Mouse (Mus musculus) liver, adult 2 months (tissue): ENCODE data around the gene Cks1b. TPM values are rescaled to one million over a fixed set of nuclear protein-coding genes. Genes with fewer than 3 reads are reported as not detected.
A peak's percentile ranks its signal among the peaks of the same experiment; 100 is the strongest.

Experiments used
- DNase-seq: peaks from one replicate; pipeline ENCODE4 v3.0.0-alpha.2; 2011; ENCODE audit warnings: low read depth, low spot score; ENCODE audit errors: extremely low read depth
- H3K27ac ChIP-seq: fragments of 200-500 bp; replicated peaks from 2 replicates; pipeline ENCODE4 v1.5.1; 2012; ENCODE audit warnings: low read depth, mild to moderate bottlenecking, control low read depth, inconsistent platforms, low read length; ENCODE audit not compliant: insufficient read depth
- H3K27me3 ChIP-seq: fragments of 200-500 bp; 2 replicates; pipeline ENCODE4 v1.6.1; 2012; ENCODE audit warnings: mild to moderate bottlenecking, moderate library complexity, low read length, inconsistent platforms; ENCODE audit not compliant: control insufficient read depth, insufficient read depth
- H3K36me3 ChIP-seq: fragments of 200-500 bp; 2 replicates; pipeline ENCODE4 v1.6.1; 2012; ENCODE audit warnings: low read length, inconsistent platforms; ENCODE audit not compliant: control insufficient read depth, insufficient read depth
- H3K4me1 ChIP-seq: fragments of 200-500 bp; 2 replicates; pipeline ENCODE4 v1.6.1; 2011; ENCODE audit warnings: low read length; ENCODE audit not compliant: control insufficient read depth, insufficient read depth
- H3K4me3 ChIP-seq: fragments of 200-500 bp; 2 replicates; pipeline ENCODE4 v1.5.1; 2011; ENCODE audit warnings: low read depth, mild to moderate bottlenecking, control low read depth, low read length, moderate library complexity; ENCODE audit not compliant: insufficient read depth
- H3K79me2 ChIP-seq: fragments of 200-500 bp; 2 replicates; pipeline ENCODE4 v1.6.1; 2012; ENCODE audit warnings: inconsistent platforms, mild to moderate bottlenecking, low read length, moderate library complexity; ENCODE audit not compliant: control insufficient read depth, insufficient read depth
- H3K9ac ChIP-seq: fragments of 200-500 bp; 2 replicates; pipeline ENCODE4 v1.6.1; 2012; ENCODE audit warnings: low read depth, mild to moderate bottlenecking, control low read depth, inconsistent platforms, low read length
- CTCF ChIP-seq: fragments of 200-500 bp; IDR thresholded peaks from 2 replicates; pipeline ENCODE4 v1.5.1; 2011; ENCODE audit warnings: low read depth, low read length, control low read depth
- POLR2A ChIP-seq: fragments of 200-500 bp; IDR thresholded peaks from 2 replicates; pipeline ENCODE4 v1.6.1; 2011; ENCODE audit warnings: low read length, control low read depth; ENCODE audit not compliant: insufficient read depth; ENCODE audit errors: extremely low read depth
- WGBS: fragments of 180-500 bp; shearing (Covaris S2); methylation state at CpG from one replicate; pipeline ENCODE4 v1.1.7; 2018; 5-methylcytosine and 5-hydroxymethylcytosine counted together
- polyA plus RNA-seq: library from polyadenylated mRNA; depleted of rRNA; stranded (reverse); fragments of >200 nt; gene quantifications from 2 replicates; pipeline ENCODE4 v1.2.3, GENCODE M21; 2012
- total RNA-seq: library from RNA; depleted of rRNA; stranded (reverse); fragments of >200 nt; gene quantifications from 2 replicates; pipeline ENCODE4 v1.2.3, GENCODE M21; 2014

Cks1b gene
- total and polyA plus RNA-seq, 2 experiments: 3.0 to 11.0 TPM

GRCm38 (mm10) chr3:89419571-89419970, 1.4 kb upstream of the Cks1b start:
- H3K36me3 ChIP-seq: peaks cover 7% of the 10 kb centered on the region
- peaks cover 11% of the 10 kb centered on the region for H3K4me1 ChIP-seq
- WGBS: 3% methylated on average over 9 of the region's 9 CpGs
- peak overlapping the region; percentile 81 for H3K9ac ChIP-seq
- TF ChIP-seq CTCF (no peak), POLR2A (peak; percentile 51; the same call in 1 of the 2 replicates)
- peaks cover 8% of the 10 kb centered on the region; the same call in 1 of the 2 replicates for H3K79me2 ChIP-seq
- peak overlapping the region; percentile 73 for H3K4me3 ChIP-seq
- no peaks in the 10 kb centered on the region for H3K27me3 ChIP-seq
- DNase-seq: peak; percentile 82
- peak overlapping the region; percentile 99 for H3K27ac ChIP-seq

DNA sequence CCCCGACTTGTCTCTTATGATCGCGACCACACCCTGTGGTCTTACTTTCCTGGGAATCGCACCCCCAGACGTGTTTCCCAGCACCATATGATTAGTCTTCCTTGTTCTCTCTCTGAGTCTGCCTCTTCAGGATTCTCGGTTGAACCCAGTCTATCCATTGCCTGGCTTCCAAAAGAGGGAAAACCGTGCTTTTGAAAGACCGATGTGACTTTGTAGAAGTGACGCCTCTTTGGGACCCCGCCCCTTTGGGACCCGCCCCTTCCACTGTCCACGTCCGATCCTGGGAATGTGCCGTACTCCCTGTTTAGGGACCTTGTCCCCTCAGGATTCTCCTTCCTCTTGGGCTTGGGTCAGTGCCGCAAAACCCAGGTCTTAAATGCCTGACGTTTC, 673 bp upstream of the Cks1b start:
- H3K9ac ChIP-seq: peak overlapping the region; percentile 81
- peaks cover 11% of the 10 kb centered on the region for H3K4me1 ChIP-seq
- peaks cover 4% of the 10 kb centered on the region for H3K36me3 ChIP-seq
- peak overlapping the region; percentile 99 for H3K27ac ChIP-seq
- WGBS: under 1% methylated on average over 16 of the region's 16 CpGs
- no peaks in the 10 kb centered on the region for H3K27me3 ChIP-seq
- peak overlapping the region; percentile 73 for H3K4me3 ChIP-seq
- peak; percentile 90 for DNase-seq
- H3K79me2 ChIP-seq: peaks cover 8% of the 10 kb centered on the region; the same call in 1 of the 2 replicates
- TF ChIP-seq CTCF: no peak
- TF ChIP-seq POLR2A: peak; percentile 60; the same call in 1 of the 2 replicates

DNA sequence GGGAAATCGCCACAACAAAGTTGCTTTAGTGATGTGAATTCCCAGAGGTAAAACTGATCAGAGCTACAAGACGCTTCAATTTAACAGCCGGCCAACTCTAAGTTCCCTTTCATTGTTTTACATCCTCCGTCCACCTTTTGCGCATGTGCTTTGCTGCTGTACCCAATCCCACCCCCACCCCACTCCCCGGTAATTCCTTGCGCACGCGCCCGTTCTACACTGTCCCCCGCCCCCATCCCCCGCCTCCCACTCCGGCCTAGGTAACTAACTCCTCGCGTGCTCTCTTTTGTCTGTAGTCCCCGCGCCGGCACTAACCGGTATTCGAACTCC, 378 bp downstream of the Cks1b start:
- peak overlapping the region; percentile 35; the same call in 1 of the 2 replicates for H3K9ac ChIP-seq
- H3K27ac ChIP-seq: no peak overlapping the region
- peak overlapping the region; percentile 69 for H3K4me3 ChIP-seq
- peaks cover 8% of the 10 kb centered on the region; the same call in 1 of the 2 replicates for H3K79me2 ChIP-seq
- peaks cover 4% of the 10 kb centered on the region for H3K36me3 ChIP-seq
- peaks cover 11% of the 10 kb centered on the region for H3K4me1 ChIP-seq
- H3K27me3 ChIP-seq: no peaks in the 10 kb centered on the region
- peak; percentile 29 for DNase-seq
- WGBS: 1% methylated on average over 20 of the region's 20 CpGs
- TF ChIP-seq CTCF (no peak), POLR2A (no peak)

GRCm38 (mm10) chr3:89417131-89417530, 1.1 kb downstream of the Cks1b start:
- DNase-seq: no peak
- no peak overlapping the region for H3K4me3 ChIP-seq
- TF ChIP-seq POLR2A (no peak), CTCF (no peak)
- peak overlapping the region; percentile 13; the same call in 1 of the 2 replicates for H3K9ac ChIP-seq
- H3K79me2 ChIP-seq: peaks cover 7% of the 10 kb centered on the region; the same call in 1 of the 2 replicates
- peaks cover 8% of the 10 kb centered on the region for H3K4me1 ChIP-seq
- WGBS: 14% methylated on average over 2 of the region's 2 CpGs
- peaks cover 4% of the 10 kb centered on the region for H3K36me3 ChIP-seq
- no peak overlapping the region for H3K27ac ChIP-seq
- H3K27me3 ChIP-seq: no peaks in the 10 kb centered on the region

- Histone ChIP-seq H3K27ac (no peak overlapping the region), H3K9ac (no peak overlapping the region), H3K36me3 (peaks cover 4% of the 10 kb centered on the region), H3K27me3 (no peaks in the 10 kb centered on the region), H3K79me2 (peaks cover 3% of the 10 kb centered on the region; the same call in 1 of the 2 replicates), H3K4me3 (no peak overlapping the region), H3K4me1 (peaks cover 8% of the 10 kb centered on the region)
- no peak for TF ChIP-seq POLR2A
- TF ChIP-seq CTCF: no peak
- DNase-seq: no peak
- 96% methylated on average over 8 of the region's 8 CpGs for WGBS
Observed at GRCm38 (mm10) chr3:89416158-89416557, 2.0 kb downstream of the Cks1b start.

GRCm38 (mm10) chr3:89411490-89412393, 6.4 kb downstream of the Cks1b start, which contains the start of gene Flad1:
Gene Flad1 (minus strand): TSS chr3:89411870.
- peaks cover 22% of the 10 kb centered on the region for H3K4me1 ChIP-seq
- peak; percentile 99 for DNase-seq
- no peaks in the 10 kb centered on the region for H3K27me3 ChIP-seq
- no peak for TF ChIP-seq CTCF
- TF ChIP-seq POLR2A: no peak
- H3K9ac ChIP-seq: peak within 1 kb of the TSS; percentile 83
- peak within 1 kb of the TSS; percentile 93 for H3K27ac ChIP-seq
- WGBS: 3% methylated on average over 28 of the region's 28 CpGs
- peaks cover 4% of the 10 kb centered on the region for H3K36me3 ChIP-seq
- peaks cover 5% of the 10 kb centered on the region; the same call in 1 of the 2 replicates for H3K79me2 ChIP-seq
- H3K4me3 ChIP-seq: peak within 1 kb of the TSS; percentile 69
